Mouse (Mus musculus): ENCODE results near the gene Rcn3.
A peak's percentile ranks its signal among the peaks of the same experiment; 100 is the strongest.

Rcn3 gene

GRCm38 (mm10) chr7:45048923-45049657 is 42.9 kb downstream of the Rcn3 start:
- DNase-seq (ENCODE audit: low spot score in 2 of 2) = no peak

- no peak for DNase-seq (ENCODE audit: low spot score in 2 of 2)
These were observed 43.8 kb downstream of the Rcn3 start for GRCm38 (mm10) chr7:45048001-45048890.

- DNase-seq (ENCODE audit: low spot score in 2 of 2) = no peak
These were observed 44.5 kb downstream of the Rcn3 start for GRCm38 (mm10) chr7:45047491-45047890.

GRCm38 (mm10) chr7:45046853-45047350 is 45.1 kb downstream of the Rcn3 start:
- no peak for DNase-seq (ENCODE audit: low spot score in 2 of 2)

- no peak for DNase-seq (ENCODE audit: low spot score in 2 of 2)
These were observed 46.3 kb downstream of the Rcn3 start for GRCm38 (mm10) chr7:45045741-45046140.

- no peak for DNase-seq (ENCODE audit: low spot score in 2 of 2)
These were observed 48.7 kb downstream of the Rcn3 start for GRCm38 (mm10) chr7:45043307-45043706.

- no peak for DNase-seq (ENCODE audit: low spot score in 2 of 2)
These were observed 51.2 kb downstream of the Rcn3 start for GRCm38 (mm10) chr7:45040851-45041250.

GRCm38 (mm10) chr7:45038411-45038810 is 53.6 kb downstream of the Rcn3 start:
- DNase-seq (ENCODE audit: low spot score in 2 of 2) = no peak

GRCm38 (mm10) chr7:45037720-45038361 is 54.2 kb downstream of the Rcn3 start:
- peak in 1 of 2 experiments; percentile 42 for DNase-seq (ENCODE audit: low spot score in 2 of 2)

GRCm38 (mm10) chr7:45036702-45037101 is 55.3 kb downstream of the Rcn3 start:
- DNase-seq (ENCODE audit: low spot score in 2 of 2) = no peak

- no peak for DNase-seq (ENCODE audit: low spot score in 2 of 2)
These were observed 56.4 kb downstream of the Rcn3 start for GRCm38 (mm10) chr7:45035631-45036030.

GRCm38 (mm10) chr7:45033722-45034359 is 58.2 kb downstream of the Rcn3 start:
- DNase-seq (ENCODE audit: low spot score in 2 of 2) = no peak

Measured in frontal cortex, postnatal 14 days (tissue).